ENCODE assay signal across 22 mouse cellular contexts in the genomic region with DNA sequence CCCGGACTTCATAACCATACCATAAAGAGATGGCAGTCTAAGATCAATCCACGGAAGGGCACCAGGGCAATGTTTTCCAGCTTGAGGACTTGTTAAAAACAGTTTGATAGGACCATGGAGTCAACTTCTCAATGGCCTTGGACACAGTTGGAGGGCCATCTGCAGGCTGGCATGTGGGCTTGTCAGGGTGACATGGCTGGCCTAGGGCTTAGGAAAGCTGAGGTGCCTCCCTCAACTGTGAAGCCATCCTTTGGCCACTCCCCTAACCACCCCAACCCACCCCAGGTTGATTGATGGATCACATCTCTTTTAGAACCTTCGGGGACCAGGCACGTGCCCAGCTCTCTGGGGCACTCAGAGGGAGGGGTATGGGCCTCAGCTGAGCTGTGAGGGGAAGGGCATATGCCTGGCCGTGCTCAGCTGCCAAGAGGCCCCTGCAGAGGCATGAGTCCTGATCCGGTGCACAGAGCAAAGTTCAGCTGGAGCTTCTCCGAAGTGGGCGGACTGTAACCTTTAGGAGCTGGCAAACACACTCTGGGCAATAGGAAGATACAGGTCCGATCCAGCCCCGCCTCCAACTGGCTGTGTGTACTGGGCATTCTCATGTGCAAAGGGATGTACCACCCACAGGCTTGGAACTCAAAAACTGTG. TPM values are rescaled to one million over a fixed set of nuclear protein-coding genes. Genes with fewer than 3 reads are reported as not detected.
DNase-seq lines count a peak whose midpoint lies in the region; ATAC-seq and TF ChIP-seq lines count a peak whose summit lies in the region.
"Had no signal": no experiment of that assay in that cellular context is flagged by ENCODE, and none has a peak within 500 bp of the region (broad histone marks: within the 10 kb centered on the region; RNA-seq: fewer than 3 reads in every experiment).

No protein-coding gene starts in this region.

- no peaks in the 10 kb centered on the region for H3K9me3 ChIP-seq in midbrain, postnatal 0 days (ENCODE audit: low read length)
- H3K9me3 ChIP-seq in midbrain, embryonic 10.5 days (replicated peaks): no peaks in the 10 kb centered on the region
- H3K9me3 ChIP-seq in liver, embryonic 11.5 days (ENCODE audit: control insufficient read depth, low read length): no peaks in the 10 kb centered on the region
- no peaks in the 10 kb centered on the region for H3K9me3 ChIP-seq in forebrain, embryonic 11.5 days (ENCODE audit: control insufficient read depth, low read length)
- H3K9me3 ChIP-seq: G1E; heart, embryonic 15.5 days; limb, embryonic 15.5 days had no signal

- TF ChIP-seq CTCF in midbrain, postnatal 0 days (IDR thresholded peaks at IDR 0.05): no peak

- H3K36me3 ChIP-seq in midbrain, postnatal 0 days (ENCODE audit: insufficient read depth, low read length): peaks cover 11% of the 10 kb centered on the region; the same call in 1 of the 2 replicates
- H3K36me3 ChIP-seq in midbrain, embryonic 10.5 days: no peaks in the 10 kb centered on the region; the same call in 1 of the 2 replicates
- H3K36me3 ChIP-seq in liver, embryonic 11.5 days (ENCODE audit: control insufficient read depth, insufficient read depth, low read length): no peaks in the 10 kb centered on the region
- no peaks in the 10 kb centered on the region for H3K36me3 ChIP-seq in forebrain, embryonic 11.5 days (ENCODE audit: control insufficient read depth, insufficient read depth, low read length)
- H3K36me3 ChIP-seq: G1E; heart, embryonic 15.5 days; limb, embryonic 15.5 days had no signal

- no peaks in the 10 kb centered on the region for H3K4me1 ChIP-seq in midbrain, postnatal 0 days (ENCODE audit: insufficient read depth, low read length)
- peaks cover 46% of the 10 kb centered on the region for H3K4me1 ChIP-seq in midbrain, embryonic 10.5 days
- peaks cover 11% of the 10 kb centered on the region for H3K4me1 ChIP-seq in liver, embryonic 11.5 days (replicated peaks; ENCODE audit: control insufficient read depth, insufficient read depth, low read length)
- no peaks in the 10 kb centered on the region for H3K4me1 ChIP-seq in forebrain, embryonic 11.5 days (replicated peaks; ENCODE audit: control insufficient read depth, insufficient read depth, low read length)
- H3K4me1 ChIP-seq: limb, embryonic 15.5 days had no signal

- no peaks in the 10 kb centered on the region for H3K27me3 ChIP-seq in midbrain, postnatal 0 days (ENCODE audit: insufficient read depth, low read length)
- H3K27me3 ChIP-seq in midbrain, embryonic 10.5 days (ENCODE audit: low read depth, poor library complexity, severe bottlenecking): peaks cover 1% of the 10 kb centered on the region; the same call in 1 of the 2 replicates
- no peaks in the 10 kb centered on the region for H3K27me3 ChIP-seq in liver, embryonic 11.5 days (replicated peaks; ENCODE audit: control insufficient read depth, insufficient read depth, low read length)
- no peaks in the 10 kb centered on the region for H3K27me3 ChIP-seq in forebrain, embryonic 11.5 days (ENCODE audit: control insufficient read depth, insufficient read depth, low read length)
- H3K27me3 ChIP-seq: heart, embryonic 15.5 days; limb, embryonic 15.5 days had no signal

- H3K4me3 ChIP-seq in midbrain, postnatal 0 days (ENCODE audit: low read depth, low read length): no peak overlapping the region
- no peak overlapping the region for H3K4me3 ChIP-seq in midbrain, embryonic 10.5 days
- H3K4me3 ChIP-seq in liver, embryonic 11.5 days (ENCODE audit: low read depth, low read length): no peak overlapping the region
- no peak overlapping the region for H3K4me3 ChIP-seq in forebrain, embryonic 11.5 days (ENCODE audit: low read depth, low read length)
- H3K4me3 ChIP-seq: heart, embryonic 15.5 days; limb, embryonic 15.5 days had no signal

- H3K27ac ChIP-seq in midbrain, postnatal 0 days (ENCODE audit: low read depth, low read length): no peak overlapping the region
- H3K27ac ChIP-seq in midbrain, embryonic 10.5 days (replicated peaks): no peak overlapping the region
- H3K27ac ChIP-seq in liver, embryonic 11.5 days (ENCODE audit: low read depth, low read length): no peak overlapping the region
- H3K27ac ChIP-seq in forebrain, embryonic 11.5 days (ENCODE audit: low read depth, low read length): no peak overlapping the region
- H3K27ac ChIP-seq: heart, embryonic 15.5 days; hindbrain, postnatal 0 days; limb, embryonic 15.5 days had no signal

- H3K4me2 ChIP-seq in midbrain, postnatal 0 days (ENCODE audit: low read depth, low read length, poor library complexity, severe bottlenecking): no peak overlapping the region
- H3K4me2 ChIP-seq in liver, embryonic 11.5 days: peak overlapping the region; percentile 14; the same call in 1 of the 2 replicates
- H3K4me2 ChIP-seq in forebrain, embryonic 11.5 days (ENCODE audit: low read depth, low read length, severe bottlenecking): no peak overlapping the region
- H3K4me2 ChIP-seq: heart, embryonic 15.5 days; limb, embryonic 15.5 days had no signal

- DNase-seq in midbrain, postnatal 0 days (ENCODE audit: low spot score): no peak
- DNase-seq in midbrain, embryonic 10.5 days (ENCODE audit: low spot score): no peak
- peak; percentile 90 to 93 for DNase-seq in kidney, adult 8-10 months
- no peak for DNase-seq in liver, embryonic 11.5 days (ENCODE audit: low spot score)
- no peak for DNase-seq in forebrain, embryonic 11.5 days (ENCODE audit: low spot score)
- DNase-seq in adrenal gland, postnatal 14 days: no peak
- DNase-seq in layer of hippocampus, postnatal 10 days (ENCODE audit: low spot score in 2 of 2): no peak
- DNase-seq: adrenal gland, postnatal 10 days; cerebellum, postnatal 10 days; heart, adult 18-20 months; lung, postnatal 4 days; midbrain, embryonic 14.5 days; right cerebral cortex, postnatal 25 days had no signal

- ATAC-seq in midbrain, postnatal 0 days (ENCODE audit: low FRiP score): 0 out of 2 replicates have a peak, but pooled peaks have one; percentile 42
- ATAC-seq in liver, embryonic 11.5 days (replicated peaks; ENCODE audit: low FRiP score): no peak
- ATAC-seq in forebrain, embryonic 11.5 days (replicated peaks; ENCODE audit: low FRiP score): no peak
- ATAC-seq: forebrain, embryonic 16.5 days; hindbrain, postnatal 0 days had no signal

- 69% methylated on average over 10 of the region's 10 CpGs for WGBS in midbrain, postnatal 0 days
- 78% methylated on average over 10 of the region's 10 CpGs for WGBS in midbrain, embryonic 10.5 days
- WGBS in liver, embryonic 11.5 days: 67% methylated on average over 10 of the region's 10 CpGs
- WGBS in forebrain, embryonic 11.5 days: 82% methylated on average over 10 of the region's 10 CpGs

- no peak overlapping the region for H3K9ac ChIP-seq in midbrain, postnatal 0 days (replicated peaks; ENCODE audit: low read length, poor library complexity, severe bottlenecking)
- H3K9ac ChIP-seq in liver, embryonic 11.5 days (ENCODE audit: low read depth, low read length): no peak overlapping the region
- no peak overlapping the region for H3K9ac ChIP-seq in forebrain, embryonic 11.5 days (ENCODE audit: low read length)
- H3K9ac ChIP-seq: heart, embryonic 15.5 days; limb, embryonic 15.5 days had no signal

RNA-seq across cellular contexts. Expression of a gene that starts 12.4 kb away (rescaled TPM):
- total RNA-seq in midbrain, postnatal 0 days (2014; rRNA removed): 49.8 and 52.0 TPM in 2 replicates
- polyA plus RNA-seq in midbrain, postnatal 0 days (2015; fragmentation: Nextera tagmentation; extraction: Ambion mirVana): 34.5 and 37.2 TPM in 2 replicates
- polyA plus RNA-seq in midbrain, embryonic 10.5 days (2016; fragmentation: Nextera tagmentation; extraction: Ambion mirVana): 3.4 and 3.9 TPM in 2 replicates
- 4.5 and 5.8 TPM in 2 replicates for polyA plus RNA-seq in liver, embryonic 11.5 days (2014; fragmentation: Nextera tagmentation; extraction: Ambion mirVana)
- 1.8 and 2.7 TPM in 2 replicates for polyA plus RNA-seq in forebrain, embryonic 11.5 days (2014; fragmentation: Nextera tagmentation; extraction: Ambion mirVana)
- total RNA-seq in adrenal gland, postnatal 14 days (2021): 7.6 and 28.3 TPM in 2 replicates
- total RNA-seq in layer of hippocampus, postnatal 10 days (2021): 1 to 10 TPM; 5.3 to 7.3 TPM
- polyA plus RNA-seq: C2C12, G1E had no signal

RNA-seq across cellular contexts. Expression of a gene that starts 25.5 kb away (rescaled TPM):
- 0.14 TPM in 1 of 2 replicates, not detected in the other for total RNA-seq in midbrain, postnatal 0 days (2014; rRNA removed)
- polyA plus RNA-seq in midbrain, postnatal 0 days (2015; fragmentation: Nextera tagmentation; extraction: Ambion mirVana): 0.23 TPM in 1 of 2 replicates, not detected in the other
- not detected in 2 replicates for polyA plus RNA-seq in midbrain, embryonic 10.5 days (2016; fragmentation: Nextera tagmentation; extraction: Ambion mirVana)
- 0.30 and 0.40 TPM in 2 replicates for polyA plus RNA-seq in liver, embryonic 11.5 days (2014; fragmentation: Nextera tagmentation; extraction: Ambion mirVana)
- not detected in 2 replicates for polyA plus RNA-seq in forebrain, embryonic 11.5 days (2014; fragmentation: Nextera tagmentation; extraction: Ambion mirVana)
- 5.4 and 12.6 TPM in 2 replicates for total RNA-seq in adrenal gland, postnatal 14 days (2021)
- total RNA-seq in layer of hippocampus, postnatal 10 days (2021): under 1 TPM in 1 of 2 experiments, not detected in 1; 0.37 TPM
- total RNA-seq: G1E; gastrocnemius, adult 8-10 months; heart, adult 18-20 months; left cerebral cortex, postnatal 14 days had no signal
- polyA plus RNA-seq: C2C12; forebrain, embryonic 16.5 days; G1E; midbrain, embryonic 14.5 days had no signal

RNA-seq across cellular contexts. Expression of a gene that starts 48.4 kb away (rescaled TPM):
- total RNA-seq in midbrain, postnatal 0 days (2014; rRNA removed): 16.5 and 17.3 TPM in 2 replicates
- 3.3 and 4.7 TPM in 2 replicates for polyA plus RNA-seq in midbrain, postnatal 0 days (2015; fragmentation: Nextera tagmentation; extraction: Ambion mirVana)
- polyA plus RNA-seq in midbrain, embryonic 10.5 days (2016; fragmentation: Nextera tagmentation; extraction: Ambion mirVana): 28.5 and 32.0 TPM in 2 replicates
- polyA plus RNA-seq in liver, embryonic 11.5 days (2014; fragmentation: Nextera tagmentation; extraction: Ambion mirVana): 4.1 and 4.4 TPM in 2 replicates
- 12.3 TPM in 2 replicates for polyA plus RNA-seq in forebrain, embryonic 11.5 days (2014; fragmentation: Nextera tagmentation; extraction: Ambion mirVana)
- total RNA-seq in adrenal gland, postnatal 14 days (2021): 19.3 and 20.0 TPM in 2 replicates
- 10 to 100 TPM in 1 of 2 experiments, 1 to 10 TPM in 1; 9.2 to 10.3 TPM for total RNA-seq in layer of hippocampus, postnatal 10 days (2021)

RNA-seq across cellular contexts. Expression of a gene that starts 54.1 kb away (rescaled TPM):
- not detected in 2 replicates for total RNA-seq in midbrain, postnatal 0 days (2014; rRNA removed)
- 0.47 and 2.6 TPM in 2 replicates for polyA plus RNA-seq in midbrain, postnatal 0 days (2015; fragmentation: Nextera tagmentation; extraction: Ambion mirVana)
- polyA plus RNA-seq in midbrain, embryonic 10.5 days (2016; fragmentation: Nextera tagmentation; extraction: Ambion mirVana): not detected in 2 replicates
- polyA plus RNA-seq in liver, embryonic 11.5 days (2014; fragmentation: Nextera tagmentation; extraction: Ambion mirVana): not detected in 2 replicates
- polyA plus RNA-seq in forebrain, embryonic 11.5 days (2014; fragmentation: Nextera tagmentation; extraction: Ambion mirVana): 0.43 TPM in 1 of 2 replicates, not detected in the other
- not detected in 2 replicates for total RNA-seq in adrenal gland, postnatal 14 days (2021)
- under 1 TPM in 1 of 2 experiments, not detected in 1; 0.59 TPM for total RNA-seq in layer of hippocampus, postnatal 10 days (2021)
- total RNA-seq: adrenal gland, postnatal 10 days; G1E; gastrocnemius, adult 8-10 months; heart, adult 18-20 months; hindbrain, postnatal 0 days had no signal
- polyA plus RNA-seq: C2C12; G1E; heart, embryonic 15.5 days; hindbrain, postnatal 0 days; limb, embryonic 15.5 days; midbrain, embryonic 14.5 days; urinary bladder, adult 2 months had no signal

Comparison
In these comparisons a context has a peak if more than half of its experiments do, and no peak if none do; other contexts are left out.
1. DNase-seq: peak in kidney, adult 8-10 months (2 of 2); none in midbrain, postnatal 0 days (single experiment), midbrain, embryonic 10.5 days (single experiment), liver, embryonic 11.5 days (single experiment), forebrain, embryonic 11.5 days (single experiment), adrenal gland, postnatal 14 days (single experiment) and layer of hippocampus, postnatal 10 days (0 of 2).